Mouse (Mus musculus): ENCODE measurements around the gene Rpl36.

DNA sequence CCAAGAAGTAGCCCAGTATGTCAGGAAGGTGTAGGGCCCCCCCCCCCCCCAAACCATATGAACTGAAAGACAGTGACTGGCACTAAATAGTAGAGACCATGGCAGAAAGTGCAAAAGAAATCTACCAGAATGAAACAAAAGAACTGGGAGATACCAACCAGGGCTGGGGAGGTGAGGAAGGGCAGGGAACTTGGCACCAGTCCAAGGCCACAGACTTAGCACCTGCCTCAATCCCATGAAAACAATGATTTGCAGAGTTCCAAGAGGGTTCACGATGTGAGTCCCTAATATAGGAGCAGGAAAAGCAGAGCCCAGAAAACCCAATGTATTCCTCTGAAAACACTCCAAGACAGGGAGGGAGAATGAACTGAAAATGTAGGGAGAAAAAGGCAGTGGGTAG is 41.1 kb upstream of the Rpl36 start:
- TF ChIP-seq CTCF (IDR thresholded peaks at IDR 0.05): no peak
- no peak for TF ChIP-seq EP300 (IDR thresholded peaks at IDR 0.05)

Data from lung, postnatal 0 days (tissue).